Mouse (Mus musculus) ES-Bruce4 (cell line): ENCODE measurements around the gene AI837181. TPM values are rescaled to one million over a fixed set of nuclear protein-coding genes. Genes with fewer than 3 reads are reported as not detected.

Experiments used
- H3K27ac ChIP-seq: 2 replicates; pipeline ENCODE4 v1.5.1; 2012; ENCODE audit warnings: low read length, inconsistent platforms; ENCODE audit not compliant: insufficient read depth
- H3K27me3 ChIP-seq: 2 replicates; pipeline ENCODE4 v1.6.1; 2012; ENCODE audit warnings: mild to moderate bottlenecking, low read length, inconsistent platforms; ENCODE audit not compliant: control insufficient read depth, poor library complexity, insufficient read depth, severe bottlenecking
- H3K36me3 ChIP-seq: 2 replicates; pipeline ENCODE4 v1.6.1; 2012; ENCODE audit warnings: inconsistent platforms, mild to moderate bottlenecking, low read length, moderate library complexity; ENCODE audit not compliant: control insufficient read depth, poor library complexity, insufficient read depth, severe bottlenecking
- H3K4me1 ChIP-seq: one replicate; pipeline ENCODE4 v1.8.1; 2011; ENCODE audit warnings: low read length; ENCODE audit not compliant: control insufficient read depth, insufficient read depth
- H3K4me3 ChIP-seq: 2 replicates; pipeline ENCODE4 v1.5.1; 2011; ENCODE audit warnings: low read depth, mild to moderate bottlenecking, low read length
- H3K9ac ChIP-seq: 2 replicates; pipeline ENCODE4 v1.6.1; 2012; ENCODE audit warnings: low read depth, mild to moderate bottlenecking, inconsistent platforms; ENCODE audit not compliant: poor library complexity, severe bottlenecking
- H3K9me3 ChIP-seq: replicated peaks from 2 replicates; pipeline ENCODE4 v1.6.1; 2012; ENCODE audit warnings: mild to moderate bottlenecking, low read length, inconsistent platforms; ENCODE audit not compliant: control insufficient read depth, poor library complexity, insufficient read depth, severe bottlenecking
- CTCF ChIP-seq: IDR thresholded peaks from one replicate; pipeline ENCODE4 v1.8.1; 2011; ENCODE audit warnings: low read depth, low read length
- EP300 ChIP-seq: IDR thresholded peaks from 2 replicates; pipeline ENCODE4 v1.6.1; 2011; ENCODE audit warnings: low read depth, low read length; ENCODE audit not compliant: insufficient read depth
- POLR2A ChIP-seq: IDR thresholded peaks from one replicate; pipeline ENCODE4 v1.8.1; 2011; ENCODE audit warnings: low read length; ENCODE audit not compliant: insufficient read depth
- polyA plus RNA-seq: library from polyadenylated mRNA; stranded (reverse); fragments of >200 nt; gene quantifications from 2 replicates; pipeline ENCODE4 v1.2.4, GENCODE M21; 2011; ENCODE audit warnings: low read depth; ENCODE audit not compliant: missing spikeins, insufficient read depth, insufficient read length

The AI837181 gene
- polyA plus RNA-seq, 1 experiment, result 17.5 TPM

- Histone ChIP-seq H3K27me3 (no peaks in the 10 kb centered on the region), H3K36me3 (peaks cover 3% of the 10 kb centered on the region; the same call in 1 of the 2 replicates), H3K4me1 (no peaks in the 10 kb centered on the region), H3K27ac (no peak within 1 kb of the TSS; the same call in 1 of the 2 replicates), H3K9ac (no peak within 1 kb of the TSS), H3K4me3 (no peak within 1 kb of the TSS), H3K9me3 (no peaks in the 10 kb centered on the region)
- no peak for TF ChIP-seq CTCF
- no peak for TF ChIP-seq EP300
- TF ChIP-seq POLR2A, result no peak
These were observed 43.4 kb downstream of the AI837181 start, which contains the start of gene Ctsw for GRCm38 (mm10) chr19:5468374-5468773. Gene Ctsw, minus strand, starts transcription at chr19:5468507.

DNA sequence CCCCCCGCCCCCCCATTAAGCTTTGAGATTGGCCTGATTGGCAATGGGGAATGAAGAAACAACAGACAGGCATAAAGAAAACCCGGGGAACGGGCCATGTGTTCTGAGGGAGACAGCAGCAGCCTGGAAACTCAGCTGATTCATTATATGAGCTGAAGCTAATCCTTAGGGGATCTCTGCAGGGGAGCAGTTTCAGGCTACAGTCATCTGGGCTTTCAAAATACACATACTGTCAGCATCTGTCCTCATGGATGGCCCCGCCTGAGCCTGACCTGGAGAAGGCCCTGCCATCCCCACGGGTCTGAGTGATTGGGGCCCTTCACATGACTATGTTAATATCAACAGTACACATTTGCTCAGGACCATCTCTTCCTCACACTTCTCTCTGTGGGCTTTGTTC, 46.9 kb downstream of the AI837181 start:
- Histone ChIP-seq H3K9me3 (no peaks in the 10 kb centered on the region), H3K9ac (no peak overlapping the region), H3K27me3 (no peaks in the 10 kb centered on the region), H3K4me3 (no peak overlapping the region), H3K4me1 (no peaks in the 10 kb centered on the region), H3K36me3 (no peaks in the 10 kb centered on the region), H3K27ac (no peak overlapping the region)
- no peak for TF ChIP-seq CTCF
- no peak for TF ChIP-seq EP300

- H3K27me3 ChIP-seq, result no peaks in the 10 kb centered on the region
- no peak overlapping the region for H3K27ac ChIP-seq
- H3K9ac ChIP-seq, result no peak overlapping the region; the same call in 1 of the 2 replicates
- no peak overlapping the region for H3K4me3 ChIP-seq
- no peaks in the 10 kb centered on the region for H3K36me3 ChIP-seq
- no peaks in the 10 kb centered on the region for H3K4me1 ChIP-seq
- H3K9me3 ChIP-seq, result no peaks in the 10 kb centered on the region
- no peak for TF ChIP-seq CTCF
- no peak for TF ChIP-seq POLR2A
- no peak for TF ChIP-seq EP300
These were observed 47.9 kb downstream of the AI837181 start for GRCm38 (mm10) chr19:5472857-5473256.

GRCm38 (mm10) chr19:5473720-5474119, 48.8 kb downstream of the AI837181 start, which contains the start of gene Efemp2:
Gene Efemp2, plus strand, starts transcription at chr19:5473954.
- TF ChIP-seq POLR2A (peak; percentile 70), EP300 (no peak), CTCF (no peak)
- peak within 1 kb of the TSS; percentile 65 for H3K9ac ChIP-seq
- no peaks in the 10 kb centered on the region for H3K4me1 ChIP-seq
- peak within 1 kb of the TSS; percentile 73 for H3K4me3 ChIP-seq
- no peaks in the 10 kb centered on the region for H3K27me3 ChIP-seq
- no peak within 1 kb of the TSS for H3K27ac ChIP-seq
- no peaks in the 10 kb centered on the region for H3K36me3 ChIP-seq
- no peaks in the 10 kb centered on the region for H3K9me3 ChIP-seq

- Histone ChIP-seq H3K27me3 (no peaks in the 10 kb centered on the region), H3K27ac (no peak overlapping the region), H3K4me1 (no peaks in the 10 kb centered on the region), H3K4me3 (peak overlapping the region; percentile 60), H3K9ac (peak overlapping the region; percentile 65), H3K9me3 (no peaks in the 10 kb centered on the region), H3K36me3 (no peaks in the 10 kb centered on the region)
- TF ChIP-seq CTCF, result no peak
These were observed 49.5 kb downstream of the AI837181 start for GRCm38 (mm10) chr19:5474281-5475068.

GRCm38 (mm10) chr19:5475069-5475714, 50.2 kb downstream of the AI837181 start:
- Histone ChIP-seq H3K27me3 (no peaks in the 10 kb centered on the region), H3K9ac (peak overlapping the region; percentile 65), H3K4me1 (no peaks in the 10 kb centered on the region), H3K4me3 (peak overlapping the region; percentile 58), H3K36me3 (no peaks in the 10 kb centered on the region), H3K9me3 (no peaks in the 10 kb centered on the region), H3K27ac (no peak overlapping the region)
- TF ChIP-seq CTCF, result no peak
- no peak for TF ChIP-seq EP300
- no peak for TF ChIP-seq POLR2A

Other genes with a start within 250 kb of the AI837181 start
- 18.3 and 22.0 TPM in 2 replicates for gene Pacs1, start 152.0 kb upstream of the AI837181 start, polyA plus RNA-seq
- 179 and 185 TPM in 2 replicates for gene Sf3b2, start 129.7 kb upstream of the AI837181 start, polyA plus RNA-seq
- gene Gal3st3, start 126.8 kb upstream of the AI837181 start, polyA plus RNA-seq, result 2.5 and 2.9 TPM in 2 replicates
- not detected in 2 replicates for gene Catsper1, start 89.4 kb upstream of the AI837181 start, polyA plus RNA-seq
- gene Cst6, start 75.6 kb upstream of the AI837181 start, polyA plus RNA-seq, result 0.62 and 1.6 TPM in 2 replicates
- gene Eif1ad, start 58.4 kb upstream of the AI837181 start, polyA plus RNA-seq, result 33.1 and 36.6 TPM in 2 replicates
- 370 and 395 TPM in 2 replicates for gene Banf1, start 58.0 kb upstream of the AI837181 start, polyA plus RNA-seq
- gene Sart1, start 36.4 kb upstream of the AI837181 start, polyA plus RNA-seq, result 49.1 and 67.8 TPM in 2 replicates
- gene Tsga10ip, start 22.6 kb upstream of the AI837181 start, polyA plus RNA-seq, result 0.49 TPM in 1 of 2 replicates, not detected in the other
- 138 and 154 TPM in 2 replicates for gene Drap1, start 165 bp upstream of the AI837181 start, polyA plus RNA-seq
- gene Fosl1, start 22.4 kb downstream of the AI837181 start, polyA plus RNA-seq, result 1.3 and 2.3 TPM in 2 replicates
- 3.3 and 4.2 TPM in 2 replicates for gene Ccdc85b, start 32.8 kb downstream of the AI837181 start, polyA plus RNA-seq
- 37.7 and 47.6 TPM in 2 replicates for gene Fibp, start 35.5 kb downstream of the AI837181 start, polyA plus RNA-seq
- gene Ctsw, start 43.4 kb downstream of the AI837181 start, polyA plus RNA-seq, result 1.2 and 1.6 TPM in 2 replicates
- gene Efemp2, start 48.8 kb downstream of the AI837181 start, polyA plus RNA-seq, result 21.5 and 24.6 TPM in 2 replicates
- gene Mus81, start 63.3 kb downstream of the AI837181 start, polyA plus RNA-seq, result 14.4 and 19.6 TPM in 2 replicates
- gene Cfl1, start 65.3 kb downstream of the AI837181 start, polyA plus RNA-seq, result 878 and 879 TPM in 2 replicates
- gene 1700020D05Rik, start 78.6 kb downstream of the AI837181 start, polyA plus RNA-seq, result 0.99 and 1.5 TPM in 2 replicates
- 6.4 and 7.7 TPM in 2 replicates for gene Snx32, start 85.4 kb downstream of the AI837181 start, polyA plus RNA-seq
- gene Ovol1, start 135.5 kb downstream of the AI837181 start, polyA plus RNA-seq, result 0.46 and 0.52 TPM in 2 replicates
- gene Ap5b1, start 142.9 kb downstream of the AI837181 start, polyA plus RNA-seq, result 1.9 TPM in 2 replicates
- 47.2 and 56.5 TPM in 2 replicates for gene Rnaseh2c, start 176.7 kb downstream of the AI837181 start, polyA plus RNA-seq
- gene Kat5, start 185.1 kb downstream of the AI837181 start, polyA plus RNA-seq, result 50.9 and 65.5 TPM in 2 replicates
- 28.5 and 32.9 TPM in 2 replicates for gene Rela, start 212.3 kb downstream of the AI837181 start, polyA plus RNA-seq
- gene Sipa1, start 238.6 kb downstream of the AI837181 start, polyA plus RNA-seq, result 13.7 and 19.1 TPM in 2 replicates